12 mouse cellular contexts compared by ENCODE assay signal in genomic region chr12:84400653-84401052, GRCm38 (mm10). TPM values are rescaled to one million over a fixed set of nuclear protein-coding genes. Genes with fewer than 3 reads are reported as not detected.
DNase-seq lines count a peak whose midpoint lies in the region; ATAC-seq and TF ChIP-seq lines count a peak whose summit lies in the region.
"Had no signal": no experiment of that assay in that cellular context is flagged by ENCODE, and none has a peak within 500 bp of the region (broad histone marks: within the 10 kb centered on the region; RNA-seq: fewer than 3 reads in every experiment).

No protein-coding gene starts in this region.

- no peaks in the 10 kb centered on the region for H3K27me3 ChIP-seq in kidney, postnatal 0 days (ENCODE audit: insufficient read depth, low read length)

- peak; percentile 38; the same call in 1 of the 2 replicates for ATAC-seq in kidney, postnatal 0 days (replicated peaks; ENCODE audit: low FRiP score, low read depth)
- 0 out of 2 replicates have a peak, but pooled peaks have one; percentile 30 for ATAC-seq in megakaryocyte-erythroid progenitor cell, adult 5-6 weeks (replicated peaks; ENCODE audit: low FRiP score, low TSS enrichment, poor library complexity, severe bottlenecking)
- ATAC-seq in megakaryocyte, adult 5-6 weeks (ENCODE audit: poor library complexity, severe bottlenecking), result no peak
- ATAC-seq: forebrain, embryonic 16.5 days had no signal

- H3K27ac ChIP-seq in kidney, postnatal 0 days, result peak overlapping the region; percentile 82
- H3K27ac ChIP-seq: hindbrain, embryonic 14.5 days had no signal

- no peaks in the 10 kb centered on the region for H3K4me1 ChIP-seq in kidney, postnatal 0 days (replicated peaks; ENCODE audit: insufficient read depth, low read length)

- no peaks in the 10 kb centered on the region for H3K9me3 ChIP-seq in kidney, postnatal 0 days (replicated peaks; ENCODE audit: low read length)

- 58% methylated on average over 3 of the region's 3 CpGs for WGBS in kidney, postnatal 0 days

- no peaks in the 10 kb centered on the region; the same call in 1 of the 2 replicates for H3K36me3 ChIP-seq in kidney, postnatal 0 days (ENCODE audit: insufficient read depth, low read length)

- DNase-seq in adipocyte (ENCODE audit: low spot score), result peak; percentile 61
- peak; percentile 38 for DNase-seq in adrenal gland, postnatal 25 days
- DNase-seq in kidney, postnatal 0 days (ENCODE audit: low spot score), result peak; percentile 25
- no peak for DNase-seq in spleen, postnatal 4 days (ENCODE audit: low spot score in 2 of 2)
- DNase-seq in layer of hippocampus, postnatal 14 days (ENCODE audit: low spot score in 2 of 2), result no peak
- DNase-seq: lung, postnatal 36 days; retina, postnatal 1 day; thymus, adult 2 months had no signal

- no peak for TF ChIP-seq CTCF in kidney, postnatal 0 days (IDR thresholded peaks at IDR 0.05; ENCODE audit: low read depth)

- H3K4me3 ChIP-seq in kidney, postnatal 0 days (replicated peaks; ENCODE audit: low read depth, low read length), result no peak overlapping the region

- H3K9ac ChIP-seq in kidney, postnatal 0 days (ENCODE audit: low read depth, low read length), result no peak overlapping the region
- H3K9ac ChIP-seq: hindbrain, embryonic 14.5 days had no signal

- peak overlapping the region; percentile 21; the same call in 1 of the 2 replicates for H3K4me2 ChIP-seq in kidney, postnatal 0 days (ENCODE audit: low read length)
- H3K4me2 ChIP-seq: hindbrain, embryonic 14.5 days had no signal

RNA-seq across cellular contexts. Expression of gene Entpd5, which starts 8.2 kb away (rescaled TPM):
- total RNA-seq in adrenal gland, postnatal 25 days (2021), result 137 and 159 TPM in 2 replicates
- 85.5 and 99.1 TPM in 2 replicates for polyA plus RNA-seq in kidney, postnatal 0 days (2015; fragmentation: Nextera tagmentation; extraction: Ambion mirVana)
- 11.8 and 13.6 TPM in 2 replicates for total RNA-seq in megakaryocyte-erythroid progenitor cell, adult 5-6 weeks (2014; fragmentation: Nextera tagmentation)
- total RNA-seq in megakaryocyte-erythroid progenitor cell, adult 5-6 weeks (2017), result 14.5 and 26.4 TPM in 2 replicates
- total RNA-seq in megakaryocyte, adult 5-6 weeks (2015), result 8.8 and 11.0 TPM in 2 replicates
- total RNA-seq in megakaryocyte, adult 5-6 weeks (2017), result 10.5 and 11.2 TPM in 2 replicates
- 10 to 100 TPM; 24.9 to 26.3 TPM for total RNA-seq in layer of hippocampus, postnatal 14 days (2021)

RNA-seq across cellular contexts. Expression of gene Bbof1, which starts 8.2 kb away (rescaled TPM):
- 3.5 and 4.3 TPM in 2 replicates for total RNA-seq in adrenal gland, postnatal 25 days (2021)
- polyA plus RNA-seq in kidney, postnatal 0 days (2015; fragmentation: Nextera tagmentation; extraction: Ambion mirVana), result 1.3 and 1.4 TPM in 2 replicates
- total RNA-seq in megakaryocyte-erythroid progenitor cell, adult 5-6 weeks (2014; fragmentation: Nextera tagmentation), result 1.1 and 2.0 TPM in 2 replicates
- total RNA-seq in megakaryocyte-erythroid progenitor cell, adult 5-6 weeks (2017), result 4.5 and 7.6 TPM in 2 replicates
- 0.36 and 1.1 TPM in 2 replicates for total RNA-seq in megakaryocyte, adult 5-6 weeks (2015)
- 1.5 and 2.3 TPM in 2 replicates for total RNA-seq in megakaryocyte, adult 5-6 weeks (2017)
- total RNA-seq in layer of hippocampus, postnatal 14 days (2021), result 1 to 10 TPM; 7.1 to 8.3 TPM

RNA-seq across cellular contexts. Expression of gene Rnf113a2, which starts 16.3 kb away (rescaled TPM):
- total RNA-seq in adrenal gland, postnatal 25 days (2021), result 17.9 and 19.3 TPM in 2 replicates
- polyA plus RNA-seq in kidney, postnatal 0 days (2015; fragmentation: Nextera tagmentation; extraction: Ambion mirVana), result 28.4 and 28.8 TPM in 2 replicates
- total RNA-seq in megakaryocyte-erythroid progenitor cell, adult 5-6 weeks (2014; fragmentation: Nextera tagmentation), result 24.5 and 30.2 TPM in 2 replicates
- 34.9 and 35.0 TPM in 2 replicates for total RNA-seq in megakaryocyte-erythroid progenitor cell, adult 5-6 weeks (2017)
- total RNA-seq in megakaryocyte, adult 5-6 weeks (2015), result 27.5 and 30.5 TPM in 2 replicates
- total RNA-seq in megakaryocyte, adult 5-6 weeks (2017), result 31.2 and 32.2 TPM in 2 replicates
- 10 to 100 TPM; 12.1 to 12.2 TPM for total RNA-seq in layer of hippocampus, postnatal 14 days (2021)

RNA-seq across cellular contexts. Expression of gene Fam161b, which starts 39.0 kb away (rescaled TPM):
- 2.9 and 3.0 TPM in 2 replicates for total RNA-seq in adrenal gland, postnatal 25 days (2021)
- polyA plus RNA-seq in kidney, postnatal 0 days (2015; fragmentation: Nextera tagmentation; extraction: Ambion mirVana), result 2.0 and 2.1 TPM in 2 replicates
- 3.3 and 7.8 TPM in 2 replicates for total RNA-seq in megakaryocyte-erythroid progenitor cell, adult 5-6 weeks (2014; fragmentation: Nextera tagmentation)
- 3.9 and 6.2 TPM in 2 replicates for total RNA-seq in megakaryocyte-erythroid progenitor cell, adult 5-6 weeks (2017)
- 0.48 and 0.58 TPM in 2 replicates for total RNA-seq in megakaryocyte, adult 5-6 weeks (2015)
- total RNA-seq in megakaryocyte, adult 5-6 weeks (2017), result 0.40 and 1.1 TPM in 2 replicates
- total RNA-seq in layer of hippocampus, postnatal 14 days (2021), result 1 to 10 TPM; 9.6 to 9.7 TPM

RNA-seq across cellular contexts. Expression of gene Coq6, which starts 39.2 kb away (rescaled TPM):
- 53.9 and 67.3 TPM in 2 replicates for total RNA-seq in adrenal gland, postnatal 25 days (2021)
- 36.0 and 40.9 TPM in 2 replicates for polyA plus RNA-seq in kidney, postnatal 0 days (2015; fragmentation: Nextera tagmentation; extraction: Ambion mirVana)
- 24.5 and 55.2 TPM in 2 replicates for total RNA-seq in megakaryocyte-erythroid progenitor cell, adult 5-6 weeks (2014; fragmentation: Nextera tagmentation)
- 24.3 and 40.0 TPM in 2 replicates for total RNA-seq in megakaryocyte-erythroid progenitor cell, adult 5-6 weeks (2017)
- total RNA-seq in megakaryocyte, adult 5-6 weeks (2015), result 10.1 and 10.4 TPM in 2 replicates
- 5.7 and 7.9 TPM in 2 replicates for total RNA-seq in megakaryocyte, adult 5-6 weeks (2017)
- 10 to 100 TPM; 22.9 to 23.6 TPM for total RNA-seq in layer of hippocampus, postnatal 14 days (2021)

Comparison
In these comparisons a context has a peak if more than half of its experiments do, and no peak if none do; other contexts are left out.
1. DNase-seq: peak in adipocyte (single experiment), adrenal gland, postnatal 25 days (single experiment) and kidney, postnatal 0 days (single experiment); none in spleen, postnatal 4 days (0 of 2) and layer of hippocampus, postnatal 14 days (0 of 2).